Mouse (Mus musculus): ENCODE results near the gene Lima1.

Lima1 gene

GRCm38 (mm10) chr15:99733186-99733585 lies 142.1 kb downstream of the Lima1 start:
- no peak for DNase-seq (ENCODE audit: low spot score)

GRCm38 (mm10) chr15:99731678-99732077 lies 143.6 kb downstream of the Lima1 start:
- DNase-seq (ENCODE audit: low spot score), result no peak

GRCm38 (mm10) chr15:99731167-99731566 lies 144.1 kb downstream of the Lima1 start:
- no peak for DNase-seq (ENCODE audit: low spot score)

- no peak for DNase-seq (ENCODE audit: low spot score)
Observed at GRCm38 (mm10) chr15:99729056-99729783, 146.0 kb downstream of the Lima1 start.
